Mouse (Mus musculus): Measurements from ENCODE around the gene Scd2. TPM values are rescaled to one million over a fixed set of nuclear protein-coding genes. Genes with fewer than 3 reads are reported as not detected.

Gene Scd2
- polyA plus RNA-seq, 1 experiment, result 717 TPM

- TF ChIP-seq CTCF (IDR thresholded peaks at IDR 0.05; ENCODE audit: extremely low read depth, insufficient read depth, low read length) (peak; percentile 83), POLR2A (IDR thresholded peaks at IDR 0.05; ENCODE audit: extremely low read depth, insufficient read depth, low read length) (peak; percentile 72)
- Histone ChIP-seq H3K27ac (ENCODE audit: insufficient read depth, low read length) (peak overlapping the region; percentile 83), H3K4me3 (ENCODE audit: insufficient read depth, low read length) (peak overlapping the region; percentile 77), H3K4me1 (ENCODE audit: control insufficient read depth, insufficient read depth, low read length) (peaks cover 5% of the 10 kb centered on the region)
Observed at GRCm38 (mm10) chr19:44294588-44295041, 1.1 kb downstream of the Scd2 start.

- peaks cover 8% of the 10 kb centered on the region for H3K4me1 ChIP-seq (ENCODE audit: control insufficient read depth, insufficient read depth, low read length)
Observed at GRCm38 (mm10) chr19:44295251-44295650, 1.8 kb downstream of the Scd2 start.

GRCm38 (mm10) chr19:44295741-44296140 lies 2.3 kb downstream of the Scd2 start:
- TF ChIP-seq POLR2A (IDR thresholded peaks at IDR 0.05; ENCODE audit: extremely low read depth, insufficient read depth, low read length) (peak; percentile 53; the same call in 1 of the 2 replicates), CTCF (IDR thresholded peaks at IDR 0.05; ENCODE audit: extremely low read depth, insufficient read depth, low read length) (peak; percentile 98)
- H3K27ac ChIP-seq (ENCODE audit: insufficient read depth, low read length), result no peak overlapping the region; the same call in 1 of the 2 replicates
- H3K4me3 ChIP-seq (ENCODE audit: insufficient read depth, low read length), result peak overlapping the region; percentile 77
- peaks cover 10% of the 10 kb centered on the region for H3K4me1 ChIP-seq (ENCODE audit: control insufficient read depth, insufficient read depth, low read length)

More at GRCm38 (mm10) chr19:44295251-44295650, 1.8 kb downstream of the Scd2 start:
- no peak overlapping the region for H3K27ac ChIP-seq (ENCODE audit: insufficient read depth, low read length)
- peak overlapping the region; percentile 77 for H3K4me3 ChIP-seq (ENCODE audit: insufficient read depth, low read length)
- TF ChIP-seq CTCF (IDR thresholded peaks at IDR 0.05; ENCODE audit: extremely low read depth, insufficient read depth, low read length), result no peak
- no peak for TF ChIP-seq POLR2A (IDR thresholded peaks at IDR 0.05; ENCODE audit: extremely low read depth, insufficient read depth, low read length)

DNA sequence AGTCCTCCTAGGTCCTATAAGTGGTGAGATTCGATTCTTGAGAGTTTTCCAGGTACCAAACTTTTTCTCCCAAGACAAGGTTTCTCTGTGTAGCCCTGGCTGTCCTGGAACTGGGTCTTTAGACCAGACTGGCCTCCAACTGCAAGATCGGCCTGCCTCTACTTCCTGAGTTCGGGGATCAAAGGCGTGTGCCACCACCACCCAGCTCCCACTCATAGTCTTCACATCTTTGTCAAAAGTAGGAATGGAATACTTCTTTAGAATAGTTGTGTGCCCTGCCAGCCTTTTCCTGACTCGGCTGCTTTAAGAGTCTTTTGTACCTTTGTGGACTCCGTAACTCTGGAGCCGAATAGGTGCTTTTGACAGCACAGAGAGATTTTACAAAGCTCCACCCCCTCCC lies 2.7 kb downstream of the Scd2 start:
- TF ChIP-seq POLR2A (IDR thresholded peaks at IDR 0.05; ENCODE audit: extremely low read depth, insufficient read depth, low read length), result no peak
- no peak for TF ChIP-seq CTCF (IDR thresholded peaks at IDR 0.05; ENCODE audit: extremely low read depth, insufficient read depth, low read length)
- no peak overlapping the region; the same call in 1 of the 2 replicates for H3K27ac ChIP-seq (ENCODE audit: insufficient read depth, low read length)
- H3K4me1 ChIP-seq (ENCODE audit: control insufficient read depth, insufficient read depth, low read length), result peaks cover 13% of the 10 kb centered on the region
- H3K4me3 ChIP-seq (ENCODE audit: insufficient read depth, low read length), result peak overlapping the region; percentile 77

DNA sequence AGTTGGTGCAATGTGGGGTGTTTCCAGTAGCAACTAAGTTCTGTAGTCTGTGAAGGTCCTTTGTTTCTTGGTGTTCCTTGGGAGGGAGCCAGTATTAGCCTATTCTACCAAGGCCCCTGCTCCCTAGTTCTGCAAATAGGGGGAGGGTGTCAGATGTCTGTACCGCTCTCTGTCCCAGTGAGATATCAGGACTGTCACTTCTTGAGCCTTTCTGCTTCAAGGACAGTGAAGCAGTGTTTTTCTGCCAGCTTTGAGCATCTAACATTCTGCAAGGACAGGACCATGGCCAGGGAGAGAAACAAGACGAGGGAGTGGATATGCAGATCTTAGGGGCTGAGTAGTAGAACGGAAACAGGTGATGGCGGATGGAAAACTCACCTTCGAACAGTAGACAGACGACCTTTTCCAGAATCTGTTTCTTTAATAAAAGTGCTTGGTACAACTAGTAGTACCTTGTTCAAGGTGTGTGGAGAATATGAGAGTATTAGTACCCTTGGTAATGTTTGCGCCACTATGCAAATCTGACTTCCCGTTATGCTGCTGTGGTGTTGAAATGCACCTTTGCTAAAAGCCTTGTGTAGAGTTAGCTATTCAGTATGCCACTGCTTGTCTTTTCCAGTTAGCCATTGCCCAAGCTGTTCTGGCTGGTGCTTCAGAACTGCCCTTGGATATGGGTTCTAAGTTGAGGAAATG lies 3.7 kb downstream of the Scd2 start:
- peak overlapping the region; percentile 30; the same call in 1 of the 2 replicates for H3K27ac ChIP-seq (ENCODE audit: insufficient read depth, low read length)
- TF ChIP-seq POLR2A (IDR thresholded peaks at IDR 0.05; ENCODE audit: extremely low read depth, insufficient read depth, low read length) (no peak), CTCF (IDR thresholded peaks at IDR 0.05; ENCODE audit: extremely low read depth, insufficient read depth, low read length) (no peak)
- H3K4me1 ChIP-seq (ENCODE audit: control insufficient read depth, insufficient read depth, low read length), result peaks cover 18% of the 10 kb centered on the region
- H3K4me3 ChIP-seq (ENCODE audit: insufficient read depth, low read length), result peak overlapping the region; percentile 77

DNA sequence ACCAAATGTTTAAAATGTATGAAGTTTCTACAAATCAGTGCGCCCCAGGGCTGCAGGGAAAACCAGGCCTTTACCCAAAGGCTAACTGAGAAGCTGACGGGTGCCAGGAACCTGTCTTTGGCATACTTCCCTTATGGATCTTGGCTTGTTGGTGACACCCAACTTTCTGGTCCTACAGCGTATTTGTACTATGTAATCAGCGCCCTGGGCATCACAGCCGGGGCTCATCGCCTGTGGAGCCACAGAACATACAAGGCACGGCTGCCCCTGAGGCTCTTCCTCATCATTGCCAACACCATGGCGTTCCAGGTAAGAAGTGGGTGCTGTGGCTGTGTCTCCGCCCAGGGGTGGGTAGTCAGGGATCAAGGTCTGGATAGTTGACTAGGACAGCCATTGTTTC lies 4.4 kb downstream of the Scd2 start:
- TF ChIP-seq POLR2A (IDR thresholded peaks at IDR 0.05; ENCODE audit: extremely low read depth, insufficient read depth, low read length) (no peak), CTCF (IDR thresholded peaks at IDR 0.05; ENCODE audit: extremely low read depth, insufficient read depth, low read length) (no peak)
- H3K4me3 ChIP-seq (ENCODE audit: insufficient read depth, low read length), result peak overlapping the region; percentile 77
- no peak overlapping the region for H3K27ac ChIP-seq (ENCODE audit: insufficient read depth, low read length)
- peaks cover 22% of the 10 kb centered on the region for H3K4me1 ChIP-seq (ENCODE audit: control insufficient read depth, insufficient read depth, low read length)

DNA sequence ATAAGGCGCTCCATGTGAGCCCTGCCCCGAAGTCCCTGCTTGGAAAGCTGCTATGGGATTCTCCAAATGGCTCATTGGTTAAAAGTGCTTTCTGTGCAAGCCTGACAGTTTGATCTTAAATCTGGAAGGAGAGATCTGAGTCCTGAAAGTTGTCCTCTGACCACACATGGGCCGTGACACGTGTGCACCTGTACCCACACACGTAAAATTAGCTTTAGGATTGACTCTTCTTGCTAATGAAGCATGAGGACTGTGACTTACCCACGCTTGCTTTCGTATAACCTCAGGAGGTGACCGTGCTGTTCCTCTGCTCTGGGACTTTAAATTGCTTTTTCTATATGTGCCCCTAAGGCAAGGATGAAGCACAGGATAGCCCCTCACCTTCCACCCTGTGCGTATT lies 5.6 kb downstream of the Scd2 start:
- Histone ChIP-seq H3K4me3 (ENCODE audit: insufficient read depth, low read length) (peak overlapping the region; percentile 77), H3K4me1 (ENCODE audit: control insufficient read depth, insufficient read depth, low read length) (peaks cover 25% of the 10 kb centered on the region), H3K27ac (ENCODE audit: insufficient read depth, low read length) (no peak overlapping the region)
- no peak for TF ChIP-seq POLR2A (IDR thresholded peaks at IDR 0.05; ENCODE audit: extremely low read depth, insufficient read depth, low read length)
- TF ChIP-seq CTCF (IDR thresholded peaks at IDR 0.05; ENCODE audit: extremely low read depth, insufficient read depth, low read length), result no peak

DNA sequence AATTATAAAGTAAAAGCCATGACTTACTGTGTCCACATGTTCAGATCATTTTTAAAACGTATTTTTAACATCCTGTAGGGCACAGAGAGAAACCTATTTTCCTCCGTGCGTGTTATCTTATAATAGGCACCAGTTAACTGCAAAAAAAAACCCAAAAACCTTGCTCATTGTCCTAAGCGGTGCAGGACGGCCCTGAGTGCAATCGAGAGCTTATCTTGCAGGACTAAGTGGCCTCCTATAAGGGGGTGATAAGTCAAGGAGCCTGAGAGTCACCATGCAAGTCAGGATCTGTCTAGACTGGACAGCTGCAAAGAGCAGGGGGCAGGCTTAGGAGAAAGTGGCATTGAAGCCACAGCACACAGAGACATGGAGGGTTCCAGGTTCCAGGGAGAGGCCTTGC lies 6.4 kb downstream of the Scd2 start:
- peaks cover 25% of the 10 kb centered on the region for H3K4me1 ChIP-seq (ENCODE audit: control insufficient read depth, insufficient read depth, low read length)
- no peak for TF ChIP-seq POLR2A (IDR thresholded peaks at IDR 0.05; ENCODE audit: extremely low read depth, insufficient read depth, low read length)
- TF ChIP-seq CTCF (IDR thresholded peaks at IDR 0.05; ENCODE audit: extremely low read depth, insufficient read depth, low read length), result no peak
- H3K27ac ChIP-seq (ENCODE audit: insufficient read depth, low read length), result 0 out of 2 replicates have a peak overlapping the region, but pooled peaks have one; percentile 69
- peak overlapping the region; percentile 9 for H3K4me3 ChIP-seq (ENCODE audit: insufficient read depth, low read length)

DNA sequence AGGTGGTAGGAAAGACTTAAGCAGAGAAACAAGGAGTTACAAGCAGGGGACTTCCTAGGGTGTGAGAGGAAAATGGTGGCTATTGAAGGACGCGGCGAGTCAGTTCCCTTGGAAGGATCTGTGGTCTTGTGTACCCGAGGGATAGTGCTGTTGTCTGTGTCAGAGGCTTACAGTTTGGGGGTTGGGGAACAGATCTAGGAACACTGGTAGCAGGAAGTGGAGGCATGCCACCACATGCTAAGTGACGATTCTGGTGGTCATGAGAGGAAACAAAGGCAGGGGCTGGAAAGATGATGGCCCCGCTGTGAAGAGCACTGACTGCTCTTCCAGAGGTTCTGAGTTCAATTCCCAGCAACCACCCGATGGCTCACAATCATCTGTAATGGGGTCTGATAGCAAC lies 7.0 kb downstream of the Scd2 start:
- H3K4me3 ChIP-seq (ENCODE audit: insufficient read depth, low read length), result no peak overlapping the region; the same call in 1 of the 2 replicates
- H3K27ac ChIP-seq (ENCODE audit: insufficient read depth, low read length), result peak overlapping the region; percentile 60; the same call in 1 of the 2 replicates
- no peak for TF ChIP-seq POLR2A (IDR thresholded peaks at IDR 0.05; ENCODE audit: extremely low read depth, insufficient read depth, low read length)
- no peak for TF ChIP-seq CTCF (IDR thresholded peaks at IDR 0.05; ENCODE audit: extremely low read depth, insufficient read depth, low read length)
- peaks cover 25% of the 10 kb centered on the region for H3K4me1 ChIP-seq (ENCODE audit: control insufficient read depth, insufficient read depth, low read length)

GRCm38 (mm10) chr19:44301176-44301575 lies 7.7 kb downstream of the Scd2 start:
- H3K27ac ChIP-seq (ENCODE audit: insufficient read depth, low read length), result peak overlapping the region; percentile 60
- TF ChIP-seq CTCF (IDR thresholded peaks at IDR 0.05; ENCODE audit: extremely low read depth, insufficient read depth, low read length) (no peak), POLR2A (IDR thresholded peaks at IDR 0.05; ENCODE audit: extremely low read depth, insufficient read depth, low read length) (no peak)
- H3K4me1 ChIP-seq (ENCODE audit: control insufficient read depth, insufficient read depth, low read length), result peaks cover 27% of the 10 kb centered on the region
- no peak overlapping the region for H3K4me3 ChIP-seq (ENCODE audit: insufficient read depth, low read length)
